In genomic region chr14:109937432-109937831, GRCm38 (mm10) we compare ENCODE assay signal across 21 mouse cellular contexts.
DNase-seq lines count a peak whose midpoint lies in the region; ATAC-seq and TF ChIP-seq lines count a peak whose summit lies in the region.
"Had no signal": no experiment of that assay in that cellular context is flagged by ENCODE, and none has a peak within 500 bp of the region (broad histone marks: within the 10 kb centered on the region; RNA-seq: fewer than 3 reads in every experiment).

No protein-coding gene starts in this region.

- ATAC-seq in limb, embryonic 11.5 days (ENCODE audit: insufficient number of reproducible peaks, low FRiP score, low TSS enrichment, low read depth) = peak; percentile 67
- no peak for ATAC-seq in liver, embryonic 11.5 days (replicated peaks; ENCODE audit: low FRiP score)
- no peak for ATAC-seq in midbrain, embryonic 11.5 days (ENCODE audit: low FRiP score)
- ATAC-seq: activated CD4-positive, CD25-positive, alpha-beta regulatory T cell, adult 4 months; CD4-positive, CD25-positive, alpha-beta regulatory T cell, adult 4 months; Patski had no signal

- H3K27ac ChIP-seq in limb, embryonic 11.5 days (replicated peaks; ENCODE audit: low read depth, low read length) = no peak overlapping the region
- H3K27ac ChIP-seq in limb, embryonic 10.5 days = no peak overlapping the region
- no peak overlapping the region for H3K27ac ChIP-seq in liver, adult 2 months (replicated peaks; ENCODE audit: insufficient read depth, low read depth, low read length)
- no peak overlapping the region for H3K27ac ChIP-seq in liver, embryonic 11.5 days (ENCODE audit: low read depth, low read length)
- H3K27ac ChIP-seq in midbrain, embryonic 11.5 days (ENCODE audit: low read depth, low read length) = no peak overlapping the region

- H3K4me3 ChIP-seq in limb, embryonic 11.5 days (ENCODE audit: low read depth, low read length) = no peak overlapping the region
- no peak overlapping the region for H3K4me3 ChIP-seq in limb, embryonic 10.5 days
- no peak overlapping the region for H3K4me3 ChIP-seq in liver, adult 2 months (ENCODE audit: insufficient read depth, low read depth, low read length)
- no peak overlapping the region for H3K4me3 ChIP-seq in liver, embryonic 11.5 days (ENCODE audit: low read depth, low read length)
- no peak overlapping the region for H3K4me3 ChIP-seq in midbrain, embryonic 11.5 days (ENCODE audit: low read depth, low read length)

- H3K4me2 ChIP-seq in limb, embryonic 11.5 days (ENCODE audit: low read depth, severe bottlenecking) = no peak overlapping the region
- H3K4me2 ChIP-seq in liver, embryonic 11.5 days = no peak overlapping the region
- no peak overlapping the region for H3K4me2 ChIP-seq in midbrain, embryonic 11.5 days

- no peaks in the 10 kb centered on the region for H3K9me3 ChIP-seq in limb, embryonic 11.5 days (ENCODE audit: control insufficient read depth, low read length)
- H3K9me3 ChIP-seq in limb, embryonic 10.5 days (replicated peaks) = no peaks in the 10 kb centered on the region
- no peaks in the 10 kb centered on the region for H3K9me3 ChIP-seq in liver, embryonic 11.5 days (ENCODE audit: control insufficient read depth, low read length)
- H3K9me3 ChIP-seq in midbrain, embryonic 11.5 days (ENCODE audit: control insufficient read depth, low read length) = no peaks in the 10 kb centered on the region

- H3K27me3 ChIP-seq in limb, embryonic 11.5 days (ENCODE audit: control insufficient read depth, insufficient read depth, low read length) = no peaks in the 10 kb centered on the region
- H3K27me3 ChIP-seq in limb, embryonic 10.5 days (ENCODE audit: low read depth, poor library complexity, severe bottlenecking) = no peaks in the 10 kb centered on the region
- H3K27me3 ChIP-seq in liver, adult 2 months (ENCODE audit: control insufficient read depth, insufficient read depth, low read length) = no peaks in the 10 kb centered on the region
- H3K27me3 ChIP-seq in liver, embryonic 11.5 days (replicated peaks; ENCODE audit: control insufficient read depth, insufficient read depth, low read length) = no peaks in the 10 kb centered on the region
- H3K27me3 ChIP-seq in midbrain, embryonic 11.5 days (ENCODE audit: control insufficient read depth, insufficient read depth, low read length) = no peaks in the 10 kb centered on the region
- H3K27me3 ChIP-seq: CH12.LX, Patski had no signal

- DNase-seq in heart, adult 11 months = peak; percentile 3
- DNase-seq in heart, adult 8-10 months (ENCODE audit: low spot score) = no peak
- no peak for DNase-seq in limb, embryonic 11.5 days (ENCODE audit: low spot score)
- no peak for DNase-seq in limb, embryonic 10.5 days (ENCODE audit: low spot score)
- peak; percentile 0 for DNase-seq in liver, adult 2 months (ENCODE audit: extremely low read depth, low read depth, low spot score)
- no peak for DNase-seq in liver, embryonic 11.5 days (ENCODE audit: low spot score)
- peak; percentile 51 for DNase-seq in forelimb bud, embryonic 11.5 days (ENCODE audit: low read depth, low spot score)
- no peak for DNase-seq in midbrain, embryonic 11.5 days (ENCODE audit: low spot score, missing footprints)
- DNase-seq: adrenal gland, adult 2 months; adrenal gland, adult 8-10 months; adrenal gland, postnatal 10 days; adrenal gland, postnatal 14 days; adrenal gland, postnatal 25 days; B cell, adult 2 months; cerebellum, adult 11 months; cerebellum, adult 11-12 months had no signal

- no peaks in the 10 kb centered on the region for H3K79me2 ChIP-seq in liver, adult 2 months (ENCODE audit: control insufficient read depth, insufficient read depth, low read length)

- no peak for TF ChIP-seq POLR2A in liver, adult 2 months (IDR thresholded peaks at IDR 0.05; ENCODE audit: extremely low read depth, insufficient read depth, low read length)

- H3K9ac ChIP-seq in limb, embryonic 11.5 days (ENCODE audit: low read length) = no peak overlapping the region
- no peak overlapping the region for H3K9ac ChIP-seq in liver, adult 2 months (ENCODE audit: low read depth, low read length)
- H3K9ac ChIP-seq in liver, embryonic 11.5 days (ENCODE audit: low read depth, low read length) = no peak overlapping the region
- no peak overlapping the region for H3K9ac ChIP-seq in midbrain, embryonic 11.5 days (ENCODE audit: low read length)

- TF ChIP-seq CTCF in liver, adult 2 months (IDR thresholded peaks at IDR 0.05; ENCODE audit: low read depth, low read length) = no peak

- H3K36me3 ChIP-seq in limb, embryonic 11.5 days (ENCODE audit: control insufficient read depth, insufficient read depth, low read length) = no peaks in the 10 kb centered on the region
- H3K36me3 ChIP-seq in limb, embryonic 10.5 days = no peaks in the 10 kb centered on the region
- no peaks in the 10 kb centered on the region for H3K36me3 ChIP-seq in liver, adult 2 months (ENCODE audit: control insufficient read depth, insufficient read depth, low read length)
- no peaks in the 10 kb centered on the region for H3K36me3 ChIP-seq in liver, embryonic 11.5 days (ENCODE audit: control insufficient read depth, insufficient read depth, low read length)
- no peaks in the 10 kb centered on the region for H3K36me3 ChIP-seq in midbrain, embryonic 11.5 days (ENCODE audit: control insufficient read depth, insufficient read depth, low read length)
- H3K36me3 ChIP-seq: G1E had no signal

- WGBS in limb, embryonic 11.5 days = 70% methylated on average over 6 of the region's 6 CpGs
- WGBS in limb, embryonic 10.5 days = 82% methylated on average over 6 of the region's 6 CpGs
- WGBS in liver, adult 2 months = 86% methylated on average over 6 of the region's 6 CpGs
- 91% methylated on average over 6 of the region's 6 CpGs for WGBS in liver, embryonic 11.5 days
- WGBS in midbrain, embryonic 11.5 days = 86% methylated on average over 6 of the region's 6 CpGs

- H3K4me1 ChIP-seq in limb, embryonic 11.5 days (ENCODE audit: control insufficient read depth, insufficient read depth, low read length) = no peaks in the 10 kb centered on the region
- no peaks in the 10 kb centered on the region for H3K4me1 ChIP-seq in limb, embryonic 10.5 days
- no peaks in the 10 kb centered on the region for H3K4me1 ChIP-seq in liver, adult 2 months (ENCODE audit: control insufficient read depth, insufficient read depth, low read length)
- no peaks in the 10 kb centered on the region for H3K4me1 ChIP-seq in liver, embryonic 11.5 days (replicated peaks; ENCODE audit: control insufficient read depth, insufficient read depth, low read length)
- H3K4me1 ChIP-seq in midbrain, embryonic 11.5 days (ENCODE audit: control insufficient read depth, insufficient read depth, low read length) = no peaks in the 10 kb centered on the region

Comparison
In these comparisons a context has a peak if more than half of its experiments do, and no peak if none do; other contexts are left out.
1. DNase-seq: peak in heart, adult 11 months (single experiment), liver, adult 2 months (single experiment) and forelimb bud, embryonic 11.5 days (single experiment); none in heart, adult 8-10 months (single experiment), limb, embryonic 11.5 days (single experiment), limb, embryonic 10.5 days (single experiment), liver, embryonic 11.5 days (single experiment) and midbrain, embryonic 11.5 days (single experiment).